Mouse (Mus musculus) cerebellum, adult (tissue): ENCODE results near the gene Ifit1bl1.
"Not testable (repeated sequence)": the region's sequence is repeated elsewhere in the genome, so short reads cannot be mapped to it uniquely, and the experiment has no call there.

Source experiments
- ATAC-seq: cut with Nextera tagmentation; 2 replicates; pipeline ENCODE4 v1.9.2; 2017; ENCODE audit warnings: mild to moderate bottlenecking, moderate library complexity, mixed read lengths; ENCODE audit not compliant: insufficient number of reproducible peaks, low FRiP score, low TSS enrichment

The Ifit1bl1 gene

DNA sequence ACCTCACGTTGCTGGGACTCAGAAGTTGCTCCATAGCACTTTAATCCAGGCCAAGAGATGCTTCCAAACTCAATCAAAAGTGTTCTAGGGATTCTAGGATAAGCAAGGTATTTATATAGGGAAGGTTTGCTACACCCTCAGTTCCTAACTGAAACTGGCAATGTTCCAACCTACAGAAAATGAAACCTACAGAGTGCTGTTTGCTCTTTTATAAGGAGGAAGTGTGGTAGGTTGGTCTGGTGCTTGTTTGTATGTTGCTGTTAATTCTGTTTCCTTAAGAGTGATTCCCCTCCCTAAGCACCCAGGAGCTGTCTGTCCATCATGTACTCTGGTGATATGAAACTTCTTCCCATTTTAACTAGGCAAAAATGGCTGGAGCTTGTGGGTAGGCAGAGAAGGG lies at the start of gene Ifit1bl1:
Ifit1bl1 (minus strand) TSS at position 69 of the 400 bp plus-strand sequence.
- ATAC-seq: not testable (repeated sequence)

DNA sequence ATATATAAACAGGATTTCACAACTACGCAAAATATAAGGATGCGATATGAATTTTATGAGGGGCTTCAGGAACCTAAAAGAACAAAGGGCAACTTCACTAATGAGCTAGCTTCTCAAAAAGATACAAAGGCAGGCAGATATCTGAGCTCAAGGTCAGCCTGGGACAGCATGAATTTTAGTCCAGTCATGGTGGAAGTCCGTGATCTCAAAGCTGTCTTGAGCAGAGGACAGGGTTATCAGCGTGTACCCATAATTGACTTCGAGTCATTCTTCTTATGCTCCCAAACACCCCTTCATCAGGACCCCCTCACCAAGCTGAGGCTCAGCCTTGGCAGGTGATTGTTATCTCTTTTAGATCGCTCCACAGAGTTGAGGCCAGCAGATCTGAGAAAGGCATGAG lies 49.2 kb upstream of the Ifit1bl1 start:
- ATAC-seq: no peak

DNA sequence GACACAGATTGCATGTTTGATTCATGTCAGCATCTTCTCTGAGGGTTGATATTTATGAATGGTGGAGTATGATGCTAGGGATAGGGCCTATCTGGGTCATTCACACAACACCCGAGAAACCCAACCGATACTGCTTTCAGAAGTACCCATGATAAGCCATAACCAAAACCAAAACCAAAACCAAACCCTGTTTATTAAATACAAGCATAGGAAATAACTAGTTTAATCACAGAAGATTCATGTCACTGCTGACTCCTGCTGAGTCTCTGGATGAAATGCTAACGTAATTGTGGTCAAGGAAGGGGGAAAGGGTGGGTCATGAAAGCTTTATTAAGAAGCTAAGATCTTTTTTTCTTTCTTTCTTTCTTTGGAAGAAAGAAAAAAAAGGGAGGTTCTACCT lies 48.5 kb upstream of the Ifit1bl1 start:
- no peak for ATAC-seq

DNA sequence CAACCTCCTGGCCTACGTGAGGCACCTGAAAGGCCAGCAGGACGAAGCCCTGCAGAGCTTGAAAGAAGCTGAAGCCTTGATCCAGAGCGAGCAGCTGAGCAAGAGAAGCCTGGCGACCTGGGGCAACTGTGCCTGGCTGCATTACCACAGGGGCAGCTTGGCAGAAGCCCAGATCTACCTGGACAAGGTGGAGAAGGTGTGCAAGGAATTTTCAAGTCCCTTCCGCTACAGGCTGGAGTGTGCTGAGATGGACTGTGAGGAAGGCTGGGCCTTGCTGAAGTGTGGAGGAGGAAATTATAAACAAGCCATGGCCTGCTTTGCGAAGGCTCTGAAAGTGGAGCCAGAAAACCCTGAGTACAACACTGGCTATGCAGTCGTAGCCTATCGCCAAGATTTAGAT lies 45.9 kb upstream of the Ifit1bl1 start:
- ATAC-seq: not testable (repeated sequence)

DNA sequence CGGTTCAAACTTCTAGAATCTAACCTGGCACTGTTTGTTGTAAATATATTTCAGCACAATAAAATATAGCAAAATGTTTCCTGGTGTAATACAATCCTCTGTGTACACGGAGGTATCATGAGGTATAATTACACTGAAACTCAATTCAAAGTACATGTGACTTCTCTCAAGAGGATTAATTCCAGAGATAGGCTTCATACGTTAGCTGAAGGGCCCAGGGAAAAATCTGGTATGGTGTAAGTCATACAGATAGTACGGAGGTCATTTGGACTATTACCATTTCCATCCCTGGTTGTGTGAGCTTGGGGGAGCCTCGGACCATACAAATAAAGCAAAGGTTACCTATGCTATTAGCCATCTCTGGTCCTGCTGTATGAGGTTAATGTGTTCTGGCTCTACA lies 40.9 kb upstream of the Ifit1bl1 start:
- no peak for ATAC-seq

DNA sequence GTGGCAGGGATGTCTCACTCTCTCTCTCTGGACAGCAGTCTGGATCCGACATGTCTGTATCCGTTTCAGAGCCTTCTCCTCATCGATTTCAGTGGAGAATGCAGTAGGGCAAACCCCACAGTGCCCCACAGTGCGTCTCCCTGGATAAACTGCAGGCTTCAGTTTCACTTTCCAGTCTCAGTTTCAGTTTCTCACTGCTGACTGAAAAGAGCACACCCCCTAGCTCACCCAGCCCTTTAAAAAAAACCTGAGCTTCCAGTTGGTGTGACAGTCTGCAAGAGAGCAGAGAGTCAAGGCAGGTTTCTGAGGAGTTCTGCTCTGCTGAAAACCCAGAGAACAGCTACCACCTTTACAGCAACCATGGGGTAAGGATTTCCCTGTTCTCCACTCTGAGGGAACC lies 38.9 kb upstream of the Ifit1bl1 start, which contains the start of the genes Ifit1bl2 and Ifit1:
Ifit1bl2 (minus strand) TSS at position 121 of the 400 bp plus-strand sequence.
Ifit1 (plus strand) TSS at position 249 of the 400 bp plus-strand sequence.
- no peak for ATAC-seq

DNA sequence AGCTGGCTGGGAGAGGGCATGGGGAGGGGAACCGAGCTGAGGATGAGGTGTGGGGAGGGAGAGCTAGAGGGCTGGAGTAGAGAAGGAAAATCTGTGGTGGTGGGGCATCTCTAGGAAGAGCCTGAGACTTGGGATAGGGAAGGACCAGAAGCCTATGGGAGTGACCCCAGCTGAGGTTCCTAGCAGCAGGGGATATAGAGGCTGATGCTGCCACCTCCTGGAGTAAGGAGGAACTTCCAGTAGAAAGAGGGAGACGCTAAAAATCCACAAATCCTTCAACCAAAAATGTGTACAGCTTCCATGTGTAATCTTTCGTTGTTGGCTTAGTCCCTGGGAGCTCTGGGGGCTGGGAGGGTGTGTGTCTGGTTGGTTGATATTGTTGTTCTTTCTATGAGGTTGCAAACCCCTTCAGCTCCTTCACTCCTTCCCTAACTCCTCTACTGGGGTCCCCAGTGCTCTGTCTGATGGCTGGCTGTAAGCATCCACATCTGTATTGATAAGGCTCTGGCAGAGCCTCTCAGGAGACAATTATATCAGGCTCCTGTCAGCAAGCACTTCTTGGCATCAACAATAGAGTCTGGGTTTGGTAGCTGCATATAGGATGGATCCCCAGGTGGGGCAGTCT lies 35.3 kb upstream of the Ifit1bl1 start:
- ATAC-seq: no peak

- ATAC-seq: no peak
Measured at GRCm38 (mm10) chr19:34633484-34633883, 31.7 kb upstream of the Ifit1bl1 start.

GRCm38 (mm10) chr19:34631487-34631886 lies 29.7 kb upstream of the Ifit1bl1 start:
- no peak for ATAC-seq

DNA sequence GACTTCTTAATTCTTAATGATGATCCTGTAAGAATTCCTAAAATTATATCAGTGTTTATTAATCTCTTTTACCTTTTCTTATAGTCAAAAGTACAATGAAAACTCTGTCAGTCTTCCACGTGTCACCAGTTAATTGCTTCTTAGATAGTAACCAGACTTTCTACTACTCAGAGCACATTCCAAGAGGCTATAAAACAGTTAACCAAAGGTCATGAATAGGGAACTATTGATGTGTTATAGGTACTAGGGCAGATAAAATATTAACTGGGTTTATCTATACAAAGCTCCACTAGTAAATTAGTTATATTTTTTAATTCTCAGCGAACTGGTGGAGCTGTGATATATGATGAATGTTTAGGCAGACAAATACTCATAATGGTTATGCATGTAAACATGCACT lies 25.7 kb upstream of the Ifit1bl1 start:
- no peak for ATAC-seq

DNA sequence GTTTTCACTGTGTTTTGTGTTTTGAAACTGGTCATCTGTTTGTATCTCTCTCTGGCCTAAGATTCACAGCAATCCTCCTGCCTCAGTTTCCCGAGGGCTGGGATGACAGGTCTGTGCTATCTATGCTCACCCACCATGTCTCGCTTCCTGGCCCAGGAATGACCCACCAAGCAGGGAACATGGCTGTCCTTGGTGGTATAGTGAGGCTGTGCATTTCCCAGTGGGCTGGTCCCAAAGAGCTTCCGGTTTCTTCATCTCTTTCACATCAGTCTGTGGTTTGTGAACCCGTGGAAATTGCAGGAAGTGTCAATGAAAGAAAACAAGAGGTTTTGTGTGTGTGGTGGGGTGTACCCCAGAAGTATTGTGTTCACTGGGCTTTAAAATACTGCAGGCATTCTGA lies 22.9 kb upstream of the Ifit1bl1 start:
- ATAC-seq: no peak

GRCm38 (mm10) chr19:34623781-34624180 lies 22.0 kb upstream of the Ifit1bl1 start:
- ATAC-seq: no peak

DNA sequence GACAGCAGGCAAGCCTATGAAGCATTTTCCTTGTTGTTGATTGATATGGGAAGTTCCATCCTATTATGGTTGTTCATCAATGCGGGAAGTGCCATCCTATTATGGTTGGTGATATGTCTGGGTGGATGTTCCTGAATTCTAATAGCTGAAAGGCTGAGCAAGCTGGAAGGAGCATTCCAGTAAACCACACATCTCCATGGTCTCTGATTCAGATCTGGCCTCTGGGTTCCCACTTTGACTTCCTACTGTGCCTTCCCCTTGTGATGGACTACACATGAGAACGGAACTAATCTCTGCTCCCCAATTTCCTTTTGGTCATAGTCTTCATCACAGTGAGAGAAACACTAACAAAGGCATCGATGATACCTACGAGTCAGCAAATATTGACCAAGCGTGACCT lies 19.1 kb upstream of the Ifit1bl1 start:
- ATAC-seq: no peak

GRCm38 (mm10) chr19:34612243-34613001 lies 10.7 kb upstream of the Ifit1bl1 start:
- not testable (repeated sequence) for ATAC-seq

DNA sequence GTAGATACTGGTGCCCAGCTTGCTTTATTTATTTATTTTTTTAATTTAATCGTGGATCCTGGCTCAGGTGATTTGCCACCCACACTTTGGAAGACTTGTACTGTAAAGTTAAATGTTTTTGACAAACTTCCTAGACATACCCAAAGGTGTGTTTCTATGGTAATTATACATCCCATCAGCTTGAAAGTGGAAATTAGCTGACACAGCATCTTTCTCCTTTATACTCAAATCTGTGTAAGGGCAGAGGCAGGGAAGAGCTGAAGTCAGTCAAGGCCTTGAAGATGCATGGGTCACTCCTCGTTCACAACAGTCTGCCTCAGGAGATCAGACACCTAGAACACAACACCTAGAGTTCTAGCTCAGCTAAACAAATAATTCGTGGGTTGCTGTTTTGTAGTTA lies 8.4 kb upstream of the Ifit1bl1 start:
- not testable (repeated sequence) for ATAC-seq

GRCm38 (mm10) chr19:34607237-34608051 lies 5.7 kb upstream of the Ifit1bl1 start, which contains the start of gene Ifit3b:
Gene Ifit3b, plus strand, starts transcription at chr19:34607970.
- peak; percentile 38 for ATAC-seq

- no peak for ATAC-seq
Measured at GRCm38 (mm10) chr19:34605472-34605871, 3.7 kb upstream of the Ifit1bl1 start.

DNA sequence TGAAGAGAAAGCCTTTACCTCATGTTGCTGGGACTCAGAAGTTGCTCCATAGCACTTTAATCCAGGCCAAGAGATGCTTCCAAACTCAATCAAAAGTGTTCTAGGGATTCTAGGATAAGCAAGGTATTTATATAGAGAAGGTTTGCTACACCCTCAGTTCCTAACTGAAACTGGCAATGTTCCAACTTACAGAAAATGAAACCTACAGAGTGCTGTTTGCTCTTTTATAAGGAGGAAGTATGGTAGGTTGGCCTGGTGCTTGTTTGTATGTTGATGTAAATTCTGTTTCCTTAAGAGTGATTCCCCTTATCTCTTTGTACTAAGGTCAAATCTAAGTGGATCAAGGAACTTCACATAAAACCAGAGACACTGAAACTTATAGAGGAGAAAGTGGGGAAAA lies 2.5 kb downstream of the Ifit1bl1 start:
- ATAC-seq: not testable (repeated sequence)

- 0 out of 2 replicates have a peak, but pooled peaks have one; percentile 51 for ATAC-seq
Measured at GRCm38 (mm10) chr19:34598341-34598740, 3.4 kb downstream of the Ifit1bl1 start.

DNA sequence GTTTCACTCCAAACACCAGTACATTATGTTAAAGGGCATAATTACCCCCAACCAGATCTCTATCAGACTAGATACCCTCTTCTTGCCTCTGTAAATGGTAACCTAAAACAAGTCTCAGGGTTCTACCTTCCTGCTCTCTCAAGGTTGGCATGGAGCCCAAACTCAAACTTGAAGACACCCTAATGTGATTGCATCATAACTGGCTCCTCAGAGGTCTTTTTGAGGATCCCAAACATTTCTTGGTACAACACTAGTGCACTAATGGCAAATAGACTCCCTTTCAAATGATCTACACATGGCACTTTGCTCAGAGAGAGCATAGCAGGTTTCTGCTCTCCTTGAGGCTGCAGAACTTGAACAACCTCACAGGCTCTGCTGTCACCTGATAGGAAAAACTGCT lies 4.9 kb downstream of the Ifit1bl1 start:
- no peak for ATAC-seq

DNA sequence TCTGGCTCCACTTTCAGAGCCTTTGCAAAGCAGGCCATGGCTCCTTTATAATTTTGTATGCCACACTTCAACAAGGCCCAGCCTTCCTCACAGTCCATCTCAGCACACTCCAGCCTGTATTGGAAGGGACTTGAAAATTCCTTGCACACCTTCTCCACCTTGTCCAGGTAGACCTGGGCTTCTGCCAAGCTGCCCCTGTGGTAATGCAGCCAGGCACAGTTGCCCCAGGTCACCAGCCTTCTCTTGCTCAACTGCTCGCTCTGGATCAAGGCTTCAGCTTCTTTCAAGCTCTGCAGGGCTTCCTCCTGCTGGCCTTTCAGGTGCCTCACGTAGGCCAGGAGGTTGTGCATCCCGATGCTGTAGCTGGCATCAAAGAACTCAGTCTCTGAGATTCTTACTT lies 7.2 kb downstream of the Ifit1bl1 start:
- ATAC-seq: not testable (repeated sequence)
